Mouse (Mus musculus): Measurements from ENCODE around the gene CN725425. TPM values are rescaled to one million over a fixed set of nuclear protein-coding genes. Genes with fewer than 3 reads are reported as not detected.

The CN725425 gene
- polyA plus RNA-seq, 1 experiment from 2014 or later, result 0.07 TPM

- Histone ChIP-seq H3K36me3 (replicated peaks; ENCODE audit: insufficient read depth, low read length) (no peaks in the 10 kb centered on the region), H3K4me3 (ENCODE audit: low read depth, low read length) (no peak overlapping the region), H3K27ac (ENCODE audit: low read depth) (no peak overlapping the region), H3K9ac (replicated peaks) (no peak overlapping the region), H3K4me1 (ENCODE audit: insufficient read depth) (no peaks in the 10 kb centered on the region), H3K9me3 (ENCODE audit: low read length) (0 out of 2 replicates have a peak, but pooled peaks cover 7% of the 10 kb centered on the region), H3K4me2 (ENCODE audit: low read depth, low read length) (no peak overlapping the region), H3K27me3 (ENCODE audit: insufficient read depth, low read length) (no peaks in the 10 kb centered on the region)
- 62% methylated on average over 3 of the region's 3 CpGs for WGBS (ENCODE audit: insufficient replicate concordance)
- TF ChIP-seq CTCF (IDR thresholded peaks at IDR 0.05; ENCODE audit: low read depth) (no peak), EP300 (IDR thresholded peaks at IDR 0.05; ENCODE audit: low read depth) (no peak)
- DNase-seq (no peak), ATAC-seq (no peak)
These were observed 84.1 kb downstream of the CN725425 start for GRCm38 (mm10) chr15:91283418-91283817.

DNA sequence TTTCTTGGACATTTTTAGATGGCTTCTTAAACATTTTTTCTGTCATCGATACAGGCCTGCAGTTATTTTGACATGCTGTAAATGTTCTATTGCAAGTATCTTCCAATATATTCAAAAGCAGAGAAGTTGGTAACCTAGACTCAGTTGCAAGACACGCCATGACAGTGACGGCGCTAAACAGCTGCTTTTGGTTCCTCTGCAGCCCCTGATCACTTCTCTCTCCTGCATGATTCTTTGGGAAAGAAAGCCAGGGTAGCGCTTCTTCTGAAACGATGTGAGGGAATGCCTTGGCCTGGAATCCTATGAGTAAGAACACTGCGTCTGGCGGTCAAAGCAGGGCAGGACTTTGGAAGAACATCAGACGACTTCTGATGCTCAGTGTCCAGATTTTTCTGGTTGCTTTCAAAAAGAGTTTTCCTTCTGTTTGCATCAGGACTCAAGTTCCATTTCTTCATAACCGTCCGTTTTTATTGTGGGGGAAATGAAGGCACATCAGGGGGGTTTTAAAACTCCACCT is 100.1 kb downstream of the CN725425 start:
- Histone ChIP-seq H3K9me3 (ENCODE audit: low read length) (no peaks in the 10 kb centered on the region), H3K36me3 (replicated peaks; ENCODE audit: insufficient read depth, low read length) (no peaks in the 10 kb centered on the region), H3K9ac (replicated peaks) (no peak overlapping the region), H3K27me3 (ENCODE audit: insufficient read depth, low read length) (no peaks in the 10 kb centered on the region), H3K4me3 (ENCODE audit: low read depth, low read length) (no peak overlapping the region), H3K27ac (ENCODE audit: low read depth) (no peak overlapping the region), H3K4me2 (ENCODE audit: low read depth, low read length) (no peak overlapping the region), H3K4me1 (ENCODE audit: insufficient read depth) (no peaks in the 10 kb centered on the region)
- WGBS (ENCODE audit: insufficient replicate concordance), result 82% methylated on average over 11 of the region's 11 CpGs
- DNase-seq (no peak), ATAC-seq (no peak)
- TF ChIP-seq CTCF (IDR thresholded peaks at IDR 0.05; ENCODE audit: low read depth), result no peak
- TF ChIP-seq EP300 (IDR thresholded peaks at IDR 0.05; ENCODE audit: low read depth), result no peak

- no peak overlapping the region for H3K27ac ChIP-seq (ENCODE audit: low read depth)
These were observed 102.1 kb downstream of the CN725425 start for GRCm38 (mm10) chr15:91301366-91301765.

GRCm38 (mm10) chr15:91304296-91304852 is 105.1 kb downstream of the CN725425 start:
- Histone ChIP-seq H3K9ac (replicated peaks) (no peak overlapping the region), H3K4me3 (ENCODE audit: low read depth, low read length) (no peak overlapping the region), H3K9me3 (ENCODE audit: low read length) (no peaks in the 10 kb centered on the region), H3K4me2 (ENCODE audit: low read depth, low read length) (no peak overlapping the region), H3K27me3 (ENCODE audit: insufficient read depth, low read length) (no peaks in the 10 kb centered on the region), H3K36me3 (replicated peaks; ENCODE audit: insufficient read depth, low read length) (no peaks in the 10 kb centered on the region), H3K27ac (ENCODE audit: low read depth) (no peak overlapping the region), H3K4me1 (ENCODE audit: insufficient read depth) (no peaks in the 10 kb centered on the region)
- ATAC-seq, result no peak
- TF ChIP-seq CTCF (IDR thresholded peaks at IDR 0.05; ENCODE audit: low read depth) (peak; percentile 68), EP300 (IDR thresholded peaks at IDR 0.05; ENCODE audit: low read depth) (no peak)
- peak; percentile 65 for DNase-seq
- WGBS (ENCODE audit: insufficient replicate concordance), result 44% methylated on average over 7 of the region's 7 CpGs

More at GRCm38 (mm10) chr15:91301366-91301765, 102.1 kb downstream of the CN725425 start:
- no peak overlapping the region for H3K4me3 ChIP-seq (ENCODE audit: low read depth, low read length)
- H3K36me3 ChIP-seq (replicated peaks; ENCODE audit: insufficient read depth, low read length), result no peaks in the 10 kb centered on the region
- H3K9me3 ChIP-seq (ENCODE audit: low read length), result no peaks in the 10 kb centered on the region
- DNase-seq (peak; percentile 86), ATAC-seq (peak; percentile 71)
- H3K4me1 ChIP-seq (ENCODE audit: insufficient read depth), result no peaks in the 10 kb centered on the region
- H3K9ac ChIP-seq (replicated peaks), result no peak overlapping the region
- 10% methylated on average over 3 of the region's 3 CpGs for WGBS (ENCODE audit: insufficient replicate concordance)
- no peaks in the 10 kb centered on the region for H3K27me3 ChIP-seq (ENCODE audit: insufficient read depth, low read length)
- H3K4me2 ChIP-seq (ENCODE audit: low read depth, low read length), result no peak overlapping the region
- TF ChIP-seq EP300 (IDR thresholded peaks at IDR 0.05; ENCODE audit: low read depth), result no peak
- peak; percentile 88 for TF ChIP-seq CTCF (IDR thresholded peaks at IDR 0.05; ENCODE audit: low read depth)

Other genes with a start within 250 kb of the CN725425 start
- 5.2 TPM in 2 replicates for gene Kif21a, start 149.5 kb upstream of the CN725425 start, polyA plus RNA-seq (2015; fragmentation: Nextera tagmentation; extraction: Ambion mirVana)
- 49.7 and 55.2 TPM in 2 replicates for gene Abcd2, start 7.7 kb upstream of the CN725425 start, polyA plus RNA-seq (2015; fragmentation: Nextera tagmentation; extraction: Ambion mirVana)

All from liver, postnatal 0 days (tissue).